Mouse (Mus musculus) neural tube, embryonic 15.5 days (tissue): Measurements from ENCODE around the gene Olfr1360. TPM values are rescaled to one million over a fixed set of nuclear protein-coding genes. Genes with fewer than 3 reads are reported as not detected.
"Not testable (repeated sequence)": the region's sequence is repeated elsewhere in the genome, so short reads cannot be mapped to it uniquely, and the experiment has no call there.

Experiments used
- ATAC-seq: fragments of 200-750 bp; cut with Nextera tagmentation; 2 replicates; pipeline ENCODE4 v1.8.0; 2017; ENCODE audit warnings: mild to moderate bottlenecking, moderate TSS enrichment, moderate library complexity; ENCODE audit not compliant: low FRiP score
- H3K27ac ChIP-seq: fragments of 300-500 bp; sonication (generic); replicated peaks from 2 replicates; pipeline ENCODE4 v1.5.1; 2015; ENCODE audit warnings: mild to moderate bottlenecking, inconsistent platforms
- H3K27me3 ChIP-seq: fragments of 300-500 bp; sonication (generic); replicated peaks from 2 replicates; pipeline ENCODE4 v1.6.1; 2015; ENCODE audit warnings: inconsistent platforms
- H3K36me3 ChIP-seq: fragments of 300-500 bp; sonication (generic); 2 replicates; pipeline ENCODE4 v1.6.1; 2015; ENCODE audit warnings: inconsistent platforms
- H3K4me1 ChIP-seq: fragments of 300-500 bp; sonication (generic); 2 replicates; pipeline ENCODE4 v1.6.1; 2015; ENCODE audit warnings: inconsistent platforms
- H3K4me2 ChIP-seq: fragments of 300-500 bp; sonication (generic); 2 replicates; pipeline ENCODE4 v1.6.1; 2015; ENCODE audit warnings: inconsistent platforms, mild to moderate bottlenecking, moderate library complexity
- H3K4me3 ChIP-seq: fragments of 300-500 bp; sonication (generic); replicated peaks from 2 replicates; pipeline ENCODE4 v1.5.1; 2015; ENCODE audit warnings: mild to moderate bottlenecking, inconsistent platforms
- H3K9ac ChIP-seq: fragments of 300-500 bp; sonication (generic); replicated peaks from 2 replicates; pipeline ENCODE4 v1.6.1; 2015; ENCODE audit warnings: mild to moderate bottlenecking, inconsistent platforms
- H3K9me3 ChIP-seq: fragments of 300-500 bp; sonication (generic); replicated peaks from 2 replicates; pipeline ENCODE4 v1.6.1; 2016; ENCODE audit warnings: inconsistent platforms
- WGBS: fragments of 180-500 bp; shearing (Covaris S2); methylation state at CpG from one replicate; pipeline ENCODE4 v1.1.7; 2015; ENCODE audit warnings: mixed read lengths; 5-methylcytosine and 5-hydroxymethylcytosine counted together
- polyA plus RNA-seq: library from polyadenylated mRNA; unstranded; fragments of >200 nt; fragmentation: Nextera tagmentation; extraction: Ambion mirVana; gene quantifications from 2 replicates; pipeline ENCODE4 v1.2.1, GENCODE M21; 2015

Gene Olfr1360
- polyA plus RNA-seq, result not detected in 2 replicates

GRCm38 (mm10) chr13:21677305-21677704, at the start of gene Olfr1360:
Gene Olfr1360, minus strand, starts transcription at chr13:21677405.
- Histone ChIP-seq H3K27me3 (no peaks in the 10 kb centered on the region), H3K27ac (no peak within 1 kb of the TSS), H3K9ac (no peak within 1 kb of the TSS), H3K4me2 (no peak within 1 kb of the TSS), H3K4me3 (no peak within 1 kb of the TSS), H3K4me1 (no peaks in the 10 kb centered on the region), H3K36me3 (no peaks in the 10 kb centered on the region), H3K9me3 (no peaks in the 10 kb centered on the region)
- WGBS, result 81% methylated on average over 2 of the region's 2 CpGs
- ATAC-seq, result no peak

GRCm38 (mm10) chr13:21722993-21723836, 46.0 kb upstream of the Olfr1360 start:
- Histone ChIP-seq H3K9ac (no peak overlapping the region), H3K27ac (no peak overlapping the region), H3K9me3 (no peaks in the 10 kb centered on the region), H3K4me1 (peaks cover 18% of the 10 kb centered on the region), H3K4me2 (peak overlapping the region; percentile 70; the same call in 1 of the 2 replicates), H3K27me3 (no peaks in the 10 kb centered on the region), H3K4me3 (no peak overlapping the region), H3K36me3 (no peaks in the 10 kb centered on the region)
- 22% methylated on average over 5 of the region's 5 CpGs for WGBS
- no peak for ATAC-seq

- no peaks in the 10 kb centered on the region for H3K27me3 ChIP-seq
- no peaks in the 10 kb centered on the region for H3K9me3 ChIP-seq
- peaks cover 22% of the 10 kb centered on the region for H3K4me1 ChIP-seq
- peak; percentile 26; the same call in 1 of the 2 replicates for ATAC-seq
- peak overlapping the region; percentile 85 for H3K27ac ChIP-seq
- peak overlapping the region; percentile 70 for H3K4me2 ChIP-seq
- peak overlapping the region; percentile 43 for H3K4me3 ChIP-seq
- H3K9ac ChIP-seq, result peak overlapping the region; percentile 51
- no peaks in the 10 kb centered on the region for H3K36me3 ChIP-seq
- 3% methylated on average over 11 of the region's 11 CpGs for WGBS
Measured at GRCm38 (mm10) chr13:21722373-21722925, 45.2 kb upstream of the Olfr1360 start.

- peak within 1 kb of the TSS; percentile 85 for H3K27ac ChIP-seq
Measured at GRCm38 (mm10) chr13:21721757-21722372, 44.7 kb upstream of the Olfr1360 start, which contains the start of gene Hist1h2bm. Gene Hist1h2bm, plus strand, starts transcription at chr13:21722044.

GRCm38 (mm10) chr13:21721107-21721756, 44.0 kb upstream of the Olfr1360 start:
- WGBS, result under 1% methylated on average over 21 of the region's 44 CpGs
- 0 out of 2 replicates have a peak overlapping the region, but pooled peaks have one; percentile 24 for H3K9ac ChIP-seq

More at GRCm38 (mm10) chr13:21721757-21722372, 44.7 kb upstream of the Olfr1360 start, which contains the start of gene Hist1h2bm:
- H3K36me3 ChIP-seq, H3K9me3 ChIP-seq, H3K27me3 ChIP-seq: not testable (repeated sequence)
- Histone ChIP-seq H3K9ac (peak within 1 kb of the TSS; percentile 51), H3K4me2 (peak within 1 kb of the TSS; percentile 70), H3K4me3 (peak within 1 kb of the TSS; percentile 43), H3K4me1 (peaks cover 25% of the 10 kb centered on the region)
- peak; percentile 97 for ATAC-seq
- WGBS, result under 1% methylated on average over 37 of the region's 37 CpGs

GRCm38 (mm10) chr13:21718381-21719080, 41.3 kb upstream of the Olfr1360 start:
- H3K27me3 ChIP-seq, result no peaks in the 10 kb centered on the region
- WGBS, result 61% methylated on average over 4 of the region's 4 CpGs
- peaks cover 37% of the 10 kb centered on the region for H3K4me1 ChIP-seq
- H3K4me3 ChIP-seq, result peak overlapping the region; percentile 42
- H3K27ac ChIP-seq, result peak overlapping the region; percentile 60
- H3K9ac ChIP-seq, result peak overlapping the region; percentile 43; the same call in 1 of the 2 replicates
- H3K36me3 ChIP-seq, result no peaks in the 10 kb centered on the region
- H3K4me2 ChIP-seq, result peak overlapping the region; percentile 86
- no peak for ATAC-seq
- no peaks in the 10 kb centered on the region for H3K9me3 ChIP-seq

More at GRCm38 (mm10) chr13:21721107-21721756, 44.0 kb upstream of the Olfr1360 start:
- Histone ChIP-seq H3K4me2 (peak overlapping the region; percentile 70), H3K27ac (peak overlapping the region; percentile 85), H3K4me3 (peak overlapping the region; percentile 43), H3K4me1 (peaks cover 28% of the 10 kb centered on the region)
- ATAC-seq, result peak; percentile 15
- H3K36me3 ChIP-seq, H3K27me3 ChIP-seq, H3K9me3 ChIP-seq: not testable (repeated sequence)

DNA sequence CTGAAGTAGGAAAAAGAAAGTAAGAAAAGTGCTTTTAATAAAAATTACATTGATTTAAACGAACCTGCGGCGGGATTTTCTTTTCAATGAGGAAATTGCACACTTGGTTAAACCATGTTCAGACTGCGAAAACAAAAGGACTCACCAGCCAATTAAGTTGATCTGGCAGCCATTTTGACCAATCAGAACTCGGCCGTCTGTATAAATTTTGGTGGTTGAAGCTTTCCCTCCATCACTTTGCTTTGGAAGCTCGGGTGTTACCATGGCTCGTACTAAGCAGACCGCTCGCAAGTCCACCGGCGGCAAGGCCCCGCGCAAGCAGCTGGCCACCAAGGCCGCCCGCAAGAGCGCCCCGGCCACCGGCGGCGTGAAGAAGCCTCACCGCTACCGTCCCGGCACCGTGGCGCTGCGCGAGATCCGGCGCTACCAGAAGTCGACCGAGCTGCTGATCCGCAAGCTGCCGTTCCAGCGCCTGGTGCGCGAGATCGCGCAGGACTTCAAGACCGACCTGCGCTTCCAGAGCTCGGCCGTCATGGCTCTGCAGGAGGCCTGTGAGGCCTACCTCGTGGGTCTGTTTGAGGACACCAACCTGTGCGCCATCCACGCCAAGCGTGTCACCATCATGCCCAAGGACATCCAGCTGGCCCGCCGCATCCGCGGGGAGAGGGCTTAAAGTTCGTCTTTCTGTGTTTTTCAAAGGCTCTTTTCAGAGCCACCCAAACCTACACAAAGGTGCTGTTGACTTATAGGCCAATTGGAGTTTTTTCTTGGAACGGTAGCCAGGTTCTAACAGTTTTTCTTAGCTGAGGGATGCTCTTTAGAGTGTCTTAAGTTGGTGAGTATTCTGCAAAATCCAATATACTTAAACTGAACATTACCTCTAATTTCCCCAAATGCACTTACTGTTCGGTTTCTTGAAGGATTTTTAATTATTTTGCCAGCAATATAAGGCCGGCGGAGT, 40.5 kb upstream of the Olfr1360 start, which contains the start of gene Hist1h3h:
Gene Hist1h3h (plus strand): TSS at position 263 of the 961 bp plus-strand sequence.
- Histone ChIP-seq H3K4me2 (peak within 1 kb of the TSS; percentile 86), H3K4me3 (peak within 1 kb of the TSS; percentile 42), H3K27ac (peak within 1 kb of the TSS; percentile 90), H3K4me1 (peaks cover 36% of the 10 kb centered on the region), H3K9ac (peak within 1 kb of the TSS; percentile 55)
- WGBS, result under 1% methylated on average over 30 of the region's 56 CpGs
- H3K36me3 ChIP-seq, H3K27me3 ChIP-seq, H3K9me3 ChIP-seq: not testable (repeated sequence)
- peak; percentile 53; the same call in 1 of the 2 replicates for ATAC-seq

DNA sequence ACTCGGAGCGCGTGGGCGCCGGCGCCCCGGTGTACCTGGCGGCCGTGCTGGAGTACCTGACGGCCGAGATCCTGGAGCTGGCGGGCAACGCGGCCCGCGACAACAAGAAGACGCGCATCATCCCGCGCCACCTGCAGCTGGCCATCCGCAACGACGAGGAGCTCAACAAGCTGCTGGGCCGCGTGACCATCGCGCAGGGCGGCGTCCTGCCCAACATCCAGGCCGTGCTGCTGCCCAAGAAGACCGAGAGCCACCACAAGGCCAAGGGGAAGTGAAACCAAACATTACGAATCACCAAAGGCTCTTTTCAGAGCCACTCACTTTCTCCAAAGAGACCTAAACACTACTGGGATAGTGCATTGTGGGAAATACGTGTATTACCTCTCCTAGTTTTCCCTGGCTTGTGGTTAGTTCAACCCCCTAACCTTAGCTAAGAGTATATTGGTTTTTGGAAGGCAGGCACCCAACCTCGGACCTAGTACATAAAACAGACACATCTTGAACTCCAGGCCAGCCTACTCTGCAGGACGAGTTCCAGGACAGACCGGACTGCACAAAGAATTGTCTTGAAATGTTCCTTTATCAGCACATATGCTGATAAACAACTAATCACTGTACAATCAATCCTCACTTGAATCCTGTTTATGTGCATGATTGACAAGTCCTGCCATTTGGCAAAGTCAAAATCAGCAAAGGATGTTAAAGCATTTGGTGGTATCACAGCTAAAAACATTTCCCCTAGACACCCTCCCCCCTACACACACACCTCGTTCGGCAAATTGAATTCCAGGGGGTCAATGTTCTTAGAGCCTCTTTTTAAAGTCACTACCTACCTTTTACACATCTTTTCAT, 39.6 kb upstream of the Olfr1360 start:
- peak overlapping the region; percentile 42 for H3K4me3 ChIP-seq
- peaks cover 31% of the 10 kb centered on the region for H3K4me1 ChIP-seq
- peak; percentile 28 for ATAC-seq
- WGBS, result under 1% methylated on average over 9 of the region's 38 CpGs
- H3K9me3 ChIP-seq, H3K27me3 ChIP-seq, H3K36me3 ChIP-seq: not testable (repeated sequence)
- peak overlapping the region; percentile 55 for H3K9ac ChIP-seq
- H3K27ac ChIP-seq, result peak overlapping the region; percentile 90
- H3K4me2 ChIP-seq, result peak overlapping the region; percentile 86

GRCm38 (mm10) chr13:21715864-21716539, 38.8 kb upstream of the Olfr1360 start, which contains the start of the genes Hist1h2bl and Hist1h2ai:
Gene Hist1h2bl, minus strand, starts transcription at chr13:21716143.
Gene Hist1h2ai, plus strand, starts transcription at chr13:21716422.
- Histone ChIP-seq H3K27ac (peak within 1 kb of the TSS; percentile 90), H3K4me3 (peak within 1 kb of the TSS; percentile 42), H3K4me1 (peaks cover 29% of the 10 kb centered on the region), H3K4me2 (peak within 1 kb of the TSS; percentile 86), H3K9ac (peak within 1 kb of the TSS; percentile 55)
- not testable (repeated sequence) for H3K27me3 ChIP-seq, H3K9me3 ChIP-seq, H3K36me3 ChIP-seq
- under 1% methylated on average over 33 of the region's 50 CpGs for WGBS
- peak; percentile 95 for ATAC-seq
